Comparison of ENCODE assay signal across 26 mouse cellular contexts in the genomic region with DNA sequence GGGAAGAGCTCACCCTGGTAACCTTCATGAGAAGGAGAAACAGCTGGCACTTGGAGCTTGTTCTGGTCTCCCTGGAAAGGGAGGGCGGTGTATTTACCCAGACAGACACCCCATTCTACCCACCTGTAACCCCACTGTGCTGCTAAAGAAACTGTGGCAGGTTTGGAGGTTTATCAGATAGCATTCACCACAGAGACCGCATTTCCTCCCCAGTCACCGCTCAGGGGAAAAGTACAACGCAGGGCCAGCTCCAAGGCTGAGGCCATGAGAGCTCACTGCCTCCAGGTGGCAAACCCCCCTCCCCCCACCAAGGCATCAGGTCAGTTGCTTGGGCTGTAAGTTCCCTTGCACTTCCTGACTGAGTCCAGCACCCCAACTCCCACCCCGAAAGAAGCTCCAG. TPM values are rescaled to one million over a fixed set of nuclear protein-coding genes. Genes with fewer than 3 reads are reported as not detected.
"Had no signal": no experiment of that assay in that cellular context is flagged by ENCODE, and none has a peak within 500 bp of the region (broad histone marks: within the 10 kb centered on the region; RNA-seq: fewer than 3 reads in every experiment).

No protein-coding gene starts in this region.

- ATAC-seq: intestine, embryonic 15.5 days; midbrain, embryonic 16.5 days had no signal

- DNase-seq: kidney, adult 11 months; kidney, adult 8-10 months; kidney, postnatal 10 days; layer of hippocampus, adult 9-11 months; layer of hippocampus, postnatal 36 days; liver, embryonic 13.5 days; lung, adult 2 months; lung, postnatal 14 days; lung, postnatal 4 days; retina, postnatal 1 day; right cerebral cortex, postnatal 25 days; spleen, adult 18-20 months had no signal

- H3K9ac ChIP-seq: intestine, embryonic 15.5 days; kidney, embryonic 15.5 days; liver, embryonic 13.5 days; midbrain, embryonic 12.5 days; neural tube, embryonic 13.5 days; stomach, embryonic 15.5 days had no signal

- H3K27me3 ChIP-seq: neural tube, embryonic 13.5 days; stomach, embryonic 15.5 days had no signal

- H3K4me2 ChIP-seq: intestine, embryonic 15.5 days; kidney, embryonic 15.5 days; liver, embryonic 13.5 days; midbrain, embryonic 12.5 days; neural tube, embryonic 13.5 days; stomach, embryonic 15.5 days had no signal

- H3K4me1 ChIP-seq: intestine, embryonic 15.5 days; liver, embryonic 13.5 days; midbrain, embryonic 12.5 days; stomach, embryonic 15.5 days had no signal

- H3K36me3 ChIP-seq: intestine, embryonic 15.5 days; kidney, embryonic 15.5 days; liver, embryonic 13.5 days; midbrain, embryonic 12.5 days; neural tube, embryonic 13.5 days; stomach, embryonic 15.5 days had no signal

- H3K27ac ChIP-seq: intestine, embryonic 15.5 days; kidney, embryonic 15.5 days; layer of hippocampus, adult 2 months; left cerebral cortex, adult 2 months; liver, embryonic 13.5 days; midbrain, embryonic 12.5 days; stomach, embryonic 15.5 days had no signal

- H3K4me3 ChIP-seq: intestine, embryonic 15.5 days; kidney, embryonic 15.5 days; layer of hippocampus, adult 2 months; left cerebral cortex, adult 2 months; liver, embryonic 13.5 days; midbrain, embryonic 12.5 days; myocyte; neural tube, embryonic 13.5 days; stomach, embryonic 15.5 days had no signal

- H3K9me3 ChIP-seq: intestine, embryonic 15.5 days; kidney, embryonic 15.5 days; liver, embryonic 13.5 days; midbrain, embryonic 12.5 days; neural tube, embryonic 13.5 days; stomach, embryonic 15.5 days had no signal

RNA-seq across cellular contexts. Expression of a gene that starts 39.4 kb away (rescaled TPM):
- total RNA-seq: left cerebral cortex, adult 2 months; liver, adult 2 months; megakaryocyte progenitor cell, adult 5-6 weeks; megakaryocyte-erythroid progenitor cell, adult 5-6 weeks; monocyte, adult 5-6 weeks had no signal
- polyA plus RNA-seq: liver, adult 2 months; liver, embryonic 16.5 days had no signal
